Mouse (Mus musculus) MEL (cell line): ENCODE measurements around the gene Cbx5. TPM values are rescaled to one million over a fixed set of nuclear protein-coding genes. Genes with fewer than 3 reads are reported as not detected.
A peak's percentile ranks its signal among the peaks of the same experiment; 100 is the strongest.

Experiments
- DNase-seq: peaks from one replicate; pipeline ENCODE4 v3.0.0; 2011; ENCODE audit warnings: low read depth, low spot score
- H3K27ac ChIP-seq: 2 replicates; pipeline ENCODE4 v1.5.1; 2012; ENCODE audit warnings: low read depth, mild to moderate bottlenecking, control low read depth, low read length, moderate library complexity; ENCODE audit not compliant: control insufficient read depth
- H3K27me3 ChIP-seq, 2 experiments: fragments of 150-350 bp in 1 of 2; sonication (generic) in 1 of 2; 2 replicates each; pipeline ENCODE4 v1.6.1; 2012; ENCODE audit warnings: low read length in 2 of 2, mild to moderate bottlenecking in 2 of 2, improper control_type of control experiment in 1 of 2, moderate library complexity in 1 of 2; ENCODE audit not compliant: insufficient read depth in 2 of 2, control insufficient read depth in 1 of 2
- H3K36me3 ChIP-seq, 2 experiments: 2 replicates each; pipeline ENCODE4 v1.6.1; 2012 to 2014; ENCODE audit warnings: low read length in 2 of 2, improper control_type of control experiment in 1 of 2, inconsistent platforms in 1 of 2, mild to moderate bottlenecking in 1 of 2; ENCODE audit not compliant: insufficient read depth in 2 of 2, control insufficient read depth in 1 of 2
- H3K4me1 ChIP-seq, 2 experiments: fragments of 150-350 bp in 1 of 2; sonication (generic) in 1 of 2; 2 replicates each; pipeline ENCODE4 v1.6.1; 2012; ENCODE audit warnings: low read length in 2 of 2, improper control_type of control experiment in 1 of 2, mild to moderate bottlenecking in 1 of 2; ENCODE audit not compliant: insufficient read depth in 2 of 2, control insufficient read depth in 1 of 2
- H3K4me3 ChIP-seq, 2 experiments: fragments of 150-350 bp in 1 of 2; sonication (generic) in 1 of 2; 2 replicates each; pipeline ENCODE4 v1.5.1; 2012; ENCODE audit warnings: low read depth in 2 of 2, low read length in 2 of 2, mild to moderate bottlenecking in 2 of 2, moderate library complexity in 2 of 2, control low read depth in 1 of 2, improper control_type of control experiment in 1 of 2; ENCODE audit not compliant: control insufficient read depth in 1 of 2, insufficient read depth in 1 of 2
- H3K79me2 ChIP-seq: 2 replicates; pipeline ENCODE4 v1.6.1; 2012; ENCODE audit warnings: mild to moderate bottlenecking, low read length, moderate library complexity; ENCODE audit not compliant: control insufficient read depth, poor library complexity, insufficient read depth
- H3K9ac ChIP-seq: 2 replicates; pipeline ENCODE4 v1.6.1; 2012; ENCODE audit warnings: low read depth, mild to moderate bottlenecking, control low read depth, low read length, moderate library complexity; ENCODE audit not compliant: control insufficient read depth, poor library complexity, severe bottlenecking
- H3K9me3 ChIP-seq: fragments of 150-350 bp; sonication (generic); replicated peaks from 2 replicates; pipeline ENCODE4 v1.6.1; 2012; ENCODE audit warnings: mild to moderate bottlenecking, low read length, improper control_type of control experiment, moderate library complexity; ENCODE audit not compliant: insufficient read depth
- BHLHE40 ChIP-seq: IDR thresholded peaks from 2 replicates; pipeline ENCODE4 v1.6.1; 2012; ENCODE audit warnings: low read depth, mild to moderate bottlenecking, inconsistent platforms, low read length, improper control_type of control experiment, borderline replicate concordance
- CHD1 ChIP-seq: IDR thresholded peaks from 2 replicates; pipeline ENCODE4 v1.6.1; 2012; ENCODE audit warnings: low read depth, mild to moderate bottlenecking, inconsistent platforms, low read length, improper control_type of control experiment
- CHD2 ChIP-seq: IDR thresholded peaks from 2 replicates; pipeline ENCODE4 v1.6.1; 2011; ENCODE audit warnings: low read length, improper control_type of control experiment
- CTCF ChIP-seq, 3 experiments: IDR thresholded peaks in 2 of 3; conservative IDR thresholded peaks in 1 of 3; 2 replicates each; pipeline ENCODE4 v1.5.1; 2011 to 2012; ENCODE audit warnings: low read length in 3 of 3, low read depth in 2 of 3, mild to moderate bottlenecking in 2 of 3, improper control_type of control experiment in 1 of 3, inconsistent platforms in 1 of 3, mixed read lengths in 1 of 3, moderate library complexity in 1 of 3; ENCODE audit not compliant: control insufficient read depth in 1 of 3, insufficient read depth in 1 of 3, poor library complexity in 1 of 3, severe bottlenecking in 1 of 3
- E2F4 ChIP-seq: IDR thresholded peaks from 2 replicates; pipeline ENCODE4 v1.6.1; 2011; ENCODE audit warnings: low read depth, low read length, improper control_type of control experiment, borderline replicate concordance
- ELF1 ChIP-seq: IDR thresholded peaks from 2 replicates; pipeline ENCODE4 v1.6.1; 2014; ENCODE audit warnings: low read depth, mild to moderate bottlenecking, inconsistent platforms, low read length, improper control_type of control experiment, moderate library complexity
- EP300 ChIP-seq, 2 experiments: IDR thresholded peaks; 2 replicates each; pipeline ENCODE4 v1.6.1; 2011; ENCODE audit warnings: improper control_type of control experiment in 2 of 2, low read length in 2 of 2, low read depth in 1 of 2, mild to moderate bottlenecking in 1 of 2
- ETS1 ChIP-seq: IDR thresholded peaks from 2 replicates; pipeline ENCODE4 v1.6.1; 2012; ENCODE audit warnings: low read depth, mild to moderate bottlenecking, inconsistent platforms, low read length, improper control_type of control experiment, moderate library complexity
- GABPA ChIP-seq: IDR thresholded peaks from 2 replicates; pipeline ENCODE4 v1.6.1; 2012; ENCODE audit warnings: low read depth, mild to moderate bottlenecking, inconsistent platforms, low read length, improper control_type of control experiment, moderate library complexity
- GATA1 ChIP-seq: IDR thresholded peaks from 2 replicates; pipeline ENCODE4 v1.6.1; 2011; ENCODE audit warnings: low read depth, low read length, improper control_type of control experiment
- HCFC1 ChIP-seq: IDR thresholded peaks from 2 replicates; pipeline ENCODE4 v1.6.1; 2012; ENCODE audit warnings: low read depth, mild to moderate bottlenecking, inconsistent platforms, low read length, improper control_type of control experiment, moderate library complexity
- JUND ChIP-seq: IDR thresholded peaks from 2 replicates; pipeline ENCODE4 v1.6.1; 2011; ENCODE audit warnings: low read depth, mild to moderate bottlenecking, improper control_type of control experiment, low read length
- KAT2A ChIP-seq: conservative IDR thresholded peaks from 2 replicates; pipeline ENCODE4 v1.6.1; 2012; ENCODE audit warnings: low read depth, low read length, improper control_type of control experiment, inconsistent platforms
- MAFK ChIP-seq: IDR thresholded peaks from 2 replicates; pipeline ENCODE4 v1.6.1; 2011; ENCODE audit warnings: low read depth, mild to moderate bottlenecking, low read length, improper control_type of control experiment, borderline replicate concordance
- MAZ ChIP-seq: IDR thresholded peaks from 2 replicates; pipeline ENCODE4 v1.6.1; 2012; ENCODE audit warnings: low read depth, mild to moderate bottlenecking, inconsistent platforms, low read length, improper control_type of control experiment
- MEF2A ChIP-seq: IDR thresholded peaks from 2 replicates; pipeline ENCODE4 v1.6.1; 2014; ENCODE audit warnings: low read depth, mild to moderate bottlenecking, inconsistent platforms, low read length, improper control_type of control experiment; ENCODE audit not compliant: poor library complexity, insufficient replicate concordance, severe bottlenecking; ENCODE audit errors: extremely low read depth
- MXI1 ChIP-seq: IDR thresholded peaks from 2 replicates; pipeline ENCODE4 v1.6.1; 2011; ENCODE audit warnings: mild to moderate bottlenecking, low read depth, low read length, improper control_type of control experiment
- MYB ChIP-seq: IDR thresholded peaks from 2 replicates; pipeline ENCODE4 v1.6.1; 2011; ENCODE audit warnings: mild to moderate bottlenecking, low read depth, low read length, improper control_type of control experiment
- MYC ChIP-seq: IDR thresholded peaks from 2 replicates; pipeline ENCODE4 v1.6.1; 2011; ENCODE audit warnings: low read depth, mild to moderate bottlenecking, low read length, improper control_type of control experiment, moderate library complexity
- NELFE ChIP-seq: IDR thresholded peaks from 2 replicates; pipeline ENCODE4 v1.6.1; 2011; ENCODE audit warnings: low read depth, low read length, improper control_type of control experiment
- NRF1 ChIP-seq: IDR thresholded peaks from 2 replicates; pipeline ENCODE4 v1.6.1; 2014; ENCODE audit warnings: low read depth, mild to moderate bottlenecking, inconsistent platforms, low read length, improper control_type of control experiment, moderate library complexity; ENCODE audit not compliant: poor library complexity, insufficient read depth, severe bottlenecking
- POLR2A ChIP-seq, 2 experiments: IDR thresholded peaks; 2 replicates each; pipeline ENCODE4 v1.6.1; 2011 to 2012; ENCODE audit warnings: low read length in 2 of 2, mild to moderate bottlenecking in 2 of 2, control low read depth in 1 of 2, improper control_type of control experiment in 1 of 2, low read depth in 1 of 2, moderate library complexity in 1 of 2; ENCODE audit not compliant: control insufficient read depth in 1 of 2, insufficient read depth in 1 of 2, poor library complexity in 1 of 2
- POLR2AphosphoS2 ChIP-seq: IDR thresholded peaks from 2 replicates; pipeline ENCODE4 v1.6.1; 2011; ENCODE audit warnings: low read length, improper control_type of control experiment
- POLR2AphosphoS5 ChIP-seq: IDR thresholded peaks from 2 replicates; pipeline ENCODE4 v1.6.1; 2012; ENCODE audit warnings: low read depth, borderline replicate concordance, mild to moderate bottlenecking, inconsistent platforms, low read length, moderate library complexity, mixed read lengths
- RAD21 ChIP-seq: IDR thresholded peaks from 2 replicates; pipeline ENCODE4 v1.6.1; 2011; ENCODE audit warnings: mild to moderate bottlenecking, low read depth, low read length, improper control_type of control experiment
- RCOR1 ChIP-seq: IDR thresholded peaks from 2 replicates; pipeline ENCODE4 v1.6.1; 2012; ENCODE audit warnings: low read depth, mild to moderate bottlenecking, inconsistent platforms, low read length, improper control_type of control experiment
- SIN3A ChIP-seq: IDR thresholded peaks from 2 replicates; pipeline ENCODE4 v1.6.1; 2012; ENCODE audit warnings: low read length, improper control_type of control experiment, inconsistent platforms
- SMC3 ChIP-seq: IDR thresholded peaks from 2 replicates; pipeline ENCODE4 v1.6.1; 2011; ENCODE audit warnings: low read depth, low read length, improper control_type of control experiment
- TAL1 ChIP-seq: IDR thresholded peaks from 2 replicates; pipeline ENCODE4 v1.6.1; 2012; ENCODE audit warnings: mild to moderate bottlenecking, inconsistent platforms, low read length, moderate library complexity, mixed read lengths
- TBP ChIP-seq: IDR thresholded peaks from 2 replicates; pipeline ENCODE4 v1.8.0; 2011; ENCODE audit warnings: low read depth, low read length, improper control_type of control experiment
- TCF12 ChIP-seq: IDR thresholded peaks from 2 replicates; pipeline ENCODE4 v1.6.1; 2014; ENCODE audit warnings: low read depth, mild to moderate bottlenecking, inconsistent platforms, low read length, improper control_type of control experiment, moderate library complexity
- UBTF ChIP-seq: IDR thresholded peaks from 2 replicates; pipeline ENCODE4 v1.6.1; 2012; ENCODE audit warnings: low read depth, mild to moderate bottlenecking, inconsistent platforms, low read length, improper control_type of control experiment, moderate library complexity, borderline replicate concordance; ENCODE audit not compliant: insufficient read depth
- USF1 ChIP-seq: IDR thresholded peaks from 2 replicates; pipeline ENCODE4 v1.6.1; 2014; ENCODE audit warnings: low read depth, mild to moderate bottlenecking, inconsistent platforms, low read length, improper control_type of control experiment, moderate library complexity
- USF2 ChIP-seq, 2 experiments: IDR thresholded peaks; 2 replicates each; pipeline ENCODE4 v1.6.1; 2011 to 2012; ENCODE audit warnings: improper control_type of control experiment in 2 of 2, low read length in 2 of 2, borderline replicate concordance in 1 of 2, inconsistent platforms in 1 of 2, low read depth in 1 of 2, mild to moderate bottlenecking in 1 of 2; ENCODE audit not compliant: insufficient read depth in 1 of 2
- ZC3H11A ChIP-seq: IDR thresholded peaks from 2 replicates; pipeline ENCODE4 v1.6.1; 2012; ENCODE audit warnings: low read depth, mild to moderate bottlenecking, inconsistent platforms, low read length, improper control_type of control experiment
- ZKSCAN1 ChIP-seq: IDR thresholded peaks from 2 replicates; pipeline ENCODE4 v1.6.1; 2012; ENCODE audit warnings: low read depth, mild to moderate bottlenecking, inconsistent platforms, low read length, improper control_type of control experiment, moderate library complexity
- ZMIZ1 ChIP-seq: IDR thresholded peaks from 2 replicates; pipeline ENCODE4 v1.6.1; 2012; ENCODE audit warnings: low read depth, mild to moderate bottlenecking, inconsistent platforms, low read length, improper control_type of control experiment, moderate library complexity
- ZNF384 ChIP-seq: IDR thresholded peaks from 2 replicates; pipeline ENCODE4 v1.6.1; 2012; ENCODE audit warnings: low read depth, mild to moderate bottlenecking, inconsistent platforms, low read length, improper control_type of control experiment
- polyA plus RNA-seq, 2 experiments: library from polyadenylated mRNA; stranded (reverse) in 1 of 2; unstranded in 1 of 2; fragments of >175 nt in 1 of 2; fragments of >200 nt in 1 of 2; gene quantifications; 2 replicates each; pipeline versions ENCODE4 v1.2.1 to v1.2.4; 2012; ENCODE audit warnings: low replicate concordance in 2 of 2, low read depth in 1 of 2; ENCODE audit not compliant: insufficient read length in 2 of 2, insufficient read depth in 1 of 2, missing spikeins in 1 of 2
- total RNA-seq: library from RNA; depleted of rRNA; stranded (reverse); fragments of 300-350 nt; gene quantifications from 2 replicates; pipeline ENCODE4 v1.2.3, GENCODE M21; 2012

Cbx5 gene
- total and polyA plus RNA-seq, 3 experiments = 39.8 to 67.1 (median 42.4) TPM

- Histone ChIP-seq H3K36me3 (peaks cover 0 to 13% of the 10 kb centered on the region in 2 experiments; a peak in 2 of 4 replicates), H3K4me3 (no peak overlapping the region), H3K27ac (no peak overlapping the region), H3K9ac (no peak overlapping the region), H3K4me1 (peaks cover 2 to 9% of the 10 kb centered on the region in 2 experiments; a peak in 3 of 4 replicates), H3K79me2 (peaks cover 15% of the 10 kb centered on the region), H3K27me3 (no peaks in the 10 kb centered on the region), H3K9me3 (no peaks in the 10 kb centered on the region)
- peak; percentile 57 for DNase-seq
- TF ChIP-seq USF1 = no peak
- no peak for TF ChIP-seq SIN3A
- TF ChIP-seq SMC3 = peak; percentile 49
- TF ChIP-seq UBTF = no peak
- no peak for TF ChIP-seq TBP
- no peak for TF ChIP-seq POLR2A (IDR thresholded peaks at IDR 0.05; ENCODE audit: control insufficient read depth in 1 of 2, insufficient read depth in 1 of 2, low read depth in 1 of 2, low read length in 2 of 2, poor library complexity in 1 of 2)
- no peak for TF ChIP-seq EP300 (IDR thresholded peaks at IDR 0.05; ENCODE audit: low read depth in 1 of 2, low read length in 2 of 2)
- no peak for TF ChIP-seq MAZ
- TF ChIP-seq RAD21 = peak; percentile 35
- TF ChIP-seq BHLHE40 = no peak
- TF ChIP-seq TAL1 = no peak
- 0 out of 2 replicates have a peak, but pooled peaks have one; percentile 4 for TF ChIP-seq ZC3H11A
- TF ChIP-seq POLR2AphosphoS2 = no peak
- no peak for TF ChIP-seq KAT2A
- no peak for TF ChIP-seq JUND
- no peak for TF ChIP-seq MEF2A
- peak; percentile 35 to 56 (median 46); a peak in 5 of 6 replicates for TF ChIP-seq CTCF (IDR thresholded peaks at IDR 0.05 in 2 of 3, conservative IDR thresholded peaks at IDR 0.05 in 1 of 3; ENCODE audit: control insufficient read depth in 1 of 3, insufficient read depth in 1 of 3, low read depth in 2 of 3, low read length in 3 of 3, poor library complexity in 1 of 3, severe bottlenecking in 1 of 3)
- TF ChIP-seq MXI1 = no peak
- no peak for TF ChIP-seq CHD1
- TF ChIP-seq E2F4 = no peak
- no peak for TF ChIP-seq NRF1
- TF ChIP-seq MAFK = no peak
- TF ChIP-seq TCF12 = no peak
- TF ChIP-seq GABPA = no peak
- no peak for TF ChIP-seq ETS1
- no peak for TF ChIP-seq HCFC1
- no peak for TF ChIP-seq NELFE
- TF ChIP-seq MYC = 0 out of 2 replicates have a peak, but pooled peaks have one; percentile 67
- TF ChIP-seq MYB = no peak
- TF ChIP-seq POLR2AphosphoS5 = no peak
- TF ChIP-seq RCOR1 = no peak
- TF ChIP-seq CHD2 = no peak
- TF ChIP-seq ZNF384 = peak; percentile 46; the same call in 1 of the 2 replicates
- no peak for TF ChIP-seq USF2 (IDR thresholded peaks at IDR 0.05; ENCODE audit: borderline replicate concordance in 1 of 2, insufficient read depth in 1 of 2, low read depth in 1 of 2, low read length in 2 of 2)
- no peak for TF ChIP-seq ZKSCAN1
- no peak for TF ChIP-seq ZMIZ1
- no peak for TF ChIP-seq GATA1
- TF ChIP-seq ELF1 = no peak
Measured at GRCm38 (mm10) chr15:103279750-103280149, 40.1 kb upstream of the Cbx5 start.
